Mouse (Mus musculus): ENCODE results near the gene Sgsm3.
"Not testable (repeated sequence)": the region's sequence is repeated elsewhere in the genome, so short reads cannot be mapped to it uniquely, and the experiment has no call there.

The Sgsm3 gene

DNA sequence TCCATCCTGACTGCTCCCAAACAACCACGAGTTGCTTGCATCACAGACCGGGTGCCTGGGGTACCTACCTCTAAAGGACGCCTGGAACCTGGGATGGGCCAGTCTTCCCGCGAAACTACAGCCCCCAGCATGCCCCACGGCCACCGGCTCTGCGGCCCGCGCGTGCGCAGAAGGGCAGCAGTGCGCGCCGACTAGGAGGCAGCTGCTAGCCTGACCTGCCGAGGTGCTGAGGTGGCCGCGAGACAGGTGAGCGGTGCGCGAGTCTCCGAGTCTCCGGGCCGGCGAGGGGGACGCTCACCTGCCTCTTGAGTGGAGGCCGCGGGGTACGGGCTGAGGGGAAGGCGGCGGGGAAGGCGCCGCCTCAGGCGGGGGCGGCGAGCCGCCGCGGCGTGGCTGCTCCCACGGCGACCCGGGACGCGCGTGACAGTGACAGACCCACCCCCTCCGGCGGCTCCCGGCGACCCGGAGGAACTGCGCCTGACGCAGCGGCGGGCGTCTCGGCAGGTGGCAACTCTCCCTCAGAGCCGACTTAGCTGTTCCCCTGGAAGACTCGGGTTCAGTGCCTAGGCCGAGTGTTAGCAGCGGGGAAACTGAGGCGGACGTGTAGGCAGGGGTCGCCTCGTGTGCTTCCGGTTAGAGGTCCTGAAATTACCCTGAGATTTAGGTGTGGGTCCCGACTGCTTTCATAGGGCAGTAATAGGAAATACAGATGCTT, at the start of gene Sgsm3:
Gene Sgsm3, plus strand, starts transcription at position 146 of the 715 bp plus-strand sequence.
- DNase-seq (ENCODE audit: low read depth, low spot score) = peak; percentile 75

DNA sequence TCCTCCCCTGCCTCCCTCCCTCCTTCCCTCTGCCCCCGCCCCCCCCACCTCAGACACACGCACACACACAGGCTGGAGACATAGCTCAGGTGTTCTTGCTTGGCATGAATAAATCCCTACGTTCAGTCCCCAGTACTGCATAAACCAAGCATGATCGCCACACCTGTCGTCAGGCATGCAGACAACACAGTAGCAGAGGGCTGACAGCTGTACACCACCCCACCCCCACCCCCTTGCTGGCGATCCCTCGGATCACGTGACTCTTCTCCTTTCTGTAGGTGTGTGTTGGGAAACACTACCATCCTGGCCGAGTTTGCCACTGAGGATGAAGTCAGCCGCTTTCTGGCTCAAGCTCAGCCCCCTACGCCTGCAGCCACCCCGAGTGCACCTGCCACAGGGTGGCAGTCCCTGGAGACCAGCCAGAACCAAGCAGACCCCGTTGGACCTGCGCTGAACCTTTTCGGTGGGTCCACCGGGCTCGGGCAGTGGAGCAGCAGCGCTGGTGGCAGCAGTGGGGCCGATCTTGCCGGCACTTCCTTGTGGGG, 48.7 kb upstream of the Sgsm3 start:
- no peak for DNase-seq (ENCODE audit: low read depth, low spot score)

- DNase-seq (ENCODE audit: low read depth, low spot score) = no peak
These were observed 47.5 kb upstream of the Sgsm3 start for GRCm38 (mm10) chr15:80930048-80930571.

DNA sequence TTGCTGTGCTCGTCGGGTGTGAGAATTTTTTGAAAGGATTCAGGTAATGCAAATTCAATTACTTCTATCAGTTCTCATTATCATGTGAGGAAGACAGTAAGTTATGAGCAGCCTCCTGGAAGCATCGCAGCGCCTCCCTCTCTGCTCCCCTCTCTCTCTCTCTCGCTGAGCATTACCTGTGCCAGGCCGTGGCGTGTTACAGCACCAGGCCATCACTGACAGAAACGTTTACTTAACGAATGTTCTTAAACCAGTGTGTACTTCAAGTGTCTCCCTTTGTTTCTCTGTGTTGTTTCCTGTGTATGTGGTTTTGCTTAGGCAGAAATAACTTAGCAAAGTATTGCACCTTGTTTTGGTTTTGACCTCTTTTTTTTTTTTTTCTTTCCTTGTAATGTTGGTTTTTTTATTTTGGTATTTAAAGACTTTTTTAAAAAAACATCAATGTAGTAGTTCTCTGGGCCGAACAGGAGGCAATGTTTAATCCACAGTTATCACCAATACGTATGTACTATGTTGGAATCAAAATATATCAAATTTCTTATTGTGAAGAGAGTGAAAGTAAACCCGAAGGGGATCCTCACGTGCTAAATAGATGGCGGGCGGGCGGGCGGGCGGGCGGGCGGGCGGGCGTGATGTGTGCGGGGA, 46.8 kb upstream of the Sgsm3 start:
- not testable (repeated sequence) for DNase-seq (ENCODE audit: low read depth, low spot score)

- DNase-seq (ENCODE audit: low read depth, low spot score) = no peak
These were observed 46.1 kb upstream of the Sgsm3 start for GRCm38 (mm10) chr15:80931345-80931960.

DNA sequence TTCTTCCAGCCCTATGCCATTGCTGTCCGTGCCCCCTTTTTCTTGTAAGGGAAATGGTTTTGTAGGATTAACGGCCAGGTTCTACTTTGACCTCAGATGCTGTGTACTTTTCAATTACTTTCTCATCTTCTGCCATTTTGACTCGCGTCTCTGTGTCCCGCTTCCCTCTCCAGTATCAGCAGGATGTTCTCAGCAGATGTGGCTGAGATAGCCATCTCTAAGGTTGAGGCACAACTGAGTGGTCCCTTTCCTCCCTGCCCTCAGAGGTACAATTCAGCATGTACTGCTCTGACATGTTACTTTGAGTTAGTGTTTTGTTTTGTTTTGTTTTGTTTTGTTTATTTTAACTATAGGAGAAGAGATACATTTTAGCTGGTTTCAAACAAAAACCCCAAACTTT, 42.7 kb upstream of the Sgsm3 start:
- DNase-seq (ENCODE audit: low read depth, low spot score) = no peak

DNA sequence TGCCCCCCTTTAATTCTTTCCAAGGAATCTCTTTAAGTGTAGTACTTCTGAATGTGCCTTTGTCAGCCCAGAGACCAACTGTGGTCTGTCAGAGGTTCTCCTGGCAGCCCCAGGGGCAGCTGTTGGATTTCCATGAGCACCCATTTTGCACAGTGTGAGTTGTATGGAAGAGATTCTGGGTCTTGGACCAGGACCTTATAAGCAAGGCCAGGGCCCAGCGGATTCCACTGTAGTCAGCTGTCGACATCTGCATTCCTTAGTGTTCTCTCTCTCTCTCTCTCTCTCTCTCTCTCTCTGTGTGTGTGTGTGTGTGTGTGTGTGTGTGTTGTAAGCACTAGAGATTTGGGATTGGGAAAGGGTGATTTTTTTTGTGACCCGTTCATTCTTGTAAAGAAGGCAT, 40.9 kb upstream of the Sgsm3 start:
- no peak for DNase-seq (ENCODE audit: low read depth, low spot score)

GRCm38 (mm10) chr15:80938615-80939014, 39.0 kb upstream of the Sgsm3 start:
- DNase-seq (ENCODE audit: low read depth, low spot score) = no peak

DNA sequence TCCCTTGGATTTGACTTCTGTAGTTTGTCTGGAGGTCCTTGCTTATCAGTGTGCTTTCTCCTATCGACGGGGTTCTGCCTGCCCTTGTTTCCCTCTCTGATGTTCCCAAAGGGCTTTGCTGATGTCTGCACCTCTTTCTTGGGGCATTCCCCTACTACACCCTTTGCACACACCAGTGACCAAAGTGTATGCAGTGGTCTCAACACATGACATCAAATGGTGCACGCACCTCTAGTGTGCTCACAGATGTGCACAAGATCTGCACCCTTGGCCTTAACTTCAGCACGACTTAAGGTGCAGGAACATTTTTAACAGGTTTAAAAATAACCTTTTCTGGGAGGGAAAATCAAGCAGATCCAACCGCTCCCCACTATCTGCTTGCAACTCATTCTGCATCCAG, 38.2 kb upstream of the Sgsm3 start:
- no peak for DNase-seq (ENCODE audit: low read depth, low spot score)

GRCm38 (mm10) chr15:80941468-80942040, 36.0 kb upstream of the Sgsm3 start:
- DNase-seq (ENCODE audit: low read depth, low spot score) = no peak

- DNase-seq (ENCODE audit: low read depth, low spot score) = peak; percentile 15
These were observed 31.7 kb upstream of the Sgsm3 start for GRCm38 (mm10) chr15:80945851-80946250.

DNA sequence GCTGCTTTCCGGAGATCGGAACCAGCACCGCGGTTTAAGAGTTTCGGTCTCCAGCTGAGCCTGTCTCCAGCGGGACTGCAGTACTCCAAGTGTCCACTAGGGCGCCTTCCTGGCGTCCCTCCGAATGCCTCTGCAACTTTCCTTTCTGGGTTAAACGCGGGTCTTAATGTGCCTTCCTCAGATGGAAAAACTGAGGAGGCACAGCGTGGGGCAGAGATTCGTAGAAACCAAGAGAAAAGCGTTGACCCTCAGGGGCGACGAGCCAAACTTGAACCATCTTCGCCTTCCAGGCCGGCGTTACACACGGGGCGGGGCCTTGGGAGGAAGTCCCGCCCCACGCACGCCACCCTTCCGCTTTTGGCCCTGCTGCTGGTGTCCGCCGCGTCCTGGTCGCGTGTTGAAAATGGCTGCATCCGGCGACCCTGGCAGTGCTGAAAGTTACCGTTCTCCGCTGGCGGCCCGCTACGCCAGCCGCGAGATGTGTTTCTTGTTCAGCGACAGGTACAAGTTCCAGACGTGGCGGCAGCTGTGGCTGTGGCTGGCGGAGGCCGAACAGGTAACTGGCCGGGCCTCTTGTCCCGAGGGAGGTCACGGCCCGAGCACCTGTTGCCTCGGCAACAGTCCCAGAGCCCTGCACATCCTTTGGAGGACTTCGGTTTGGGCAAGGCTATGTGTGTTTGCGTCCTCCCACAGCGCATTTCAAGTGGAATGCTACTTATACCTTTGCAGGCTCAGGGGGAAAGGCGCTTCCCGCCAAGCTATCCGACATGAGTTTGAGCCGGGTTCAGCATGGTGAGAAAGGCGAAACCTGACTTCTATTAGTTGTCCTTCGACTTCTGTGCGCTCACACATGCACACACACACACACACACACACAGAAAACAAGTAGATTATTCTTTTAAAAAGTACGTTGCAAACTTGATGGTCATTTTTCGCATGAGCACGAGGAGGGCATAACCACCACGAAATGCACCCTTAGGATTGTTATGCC, 29.1 kb upstream of the Sgsm3 start, which contains the start of gene Adsl:
Gene Adsl, plus strand, starts transcription at position 346 of the 991 bp plus-strand sequence.
- DNase-seq (ENCODE audit: low read depth, low spot score) = peak; percentile 77

- no peak for DNase-seq (ENCODE audit: low read depth, low spot score)
These were observed 28.1 kb upstream of the Sgsm3 start for GRCm38 (mm10) chr15:80949431-80949830.

GRCm38 (mm10) chr15:80950055-80950454, 27.5 kb upstream of the Sgsm3 start:
- no peak for DNase-seq (ENCODE audit: low read depth, low spot score)

- no peak for DNase-seq (ENCODE audit: low read depth, low spot score)
These were observed 23.6 kb upstream of the Sgsm3 start for GRCm38 (mm10) chr15:80953971-80954370.

- no peak for DNase-seq (ENCODE audit: low read depth, low spot score)
These were observed 22.7 kb upstream of the Sgsm3 start for GRCm38 (mm10) chr15:80954861-80955260.

DNA sequence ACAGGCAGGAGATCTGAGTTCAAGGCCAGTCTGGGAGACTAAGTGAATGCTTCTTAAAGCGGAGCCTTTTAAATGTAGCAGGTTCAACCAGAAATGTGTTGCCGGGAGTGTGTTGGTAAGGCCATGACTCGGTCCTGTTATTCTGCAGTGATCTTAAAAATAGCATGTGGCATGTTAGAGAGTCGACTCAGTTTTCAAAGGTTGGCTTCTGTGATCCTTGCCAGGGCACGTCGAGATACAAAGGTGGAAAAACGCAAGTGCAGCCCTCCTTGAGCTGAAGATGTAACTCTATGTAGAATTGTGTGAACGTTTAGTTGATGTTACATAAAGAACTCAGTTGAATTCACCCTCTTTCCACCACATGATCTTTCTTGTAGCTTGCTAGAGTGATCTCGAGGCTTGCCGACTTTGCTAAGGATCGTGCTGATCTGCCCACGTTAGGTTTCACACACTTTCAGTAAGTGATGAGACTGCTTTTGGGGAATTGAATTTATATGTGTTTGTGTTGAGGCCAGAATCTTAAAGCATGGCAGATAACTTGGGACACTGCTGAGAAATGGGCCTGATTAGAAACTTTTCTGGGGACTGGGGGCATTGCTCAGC, 21.6 kb upstream of the Sgsm3 start:
- no peak for DNase-seq (ENCODE audit: low read depth, low spot score)

DNA sequence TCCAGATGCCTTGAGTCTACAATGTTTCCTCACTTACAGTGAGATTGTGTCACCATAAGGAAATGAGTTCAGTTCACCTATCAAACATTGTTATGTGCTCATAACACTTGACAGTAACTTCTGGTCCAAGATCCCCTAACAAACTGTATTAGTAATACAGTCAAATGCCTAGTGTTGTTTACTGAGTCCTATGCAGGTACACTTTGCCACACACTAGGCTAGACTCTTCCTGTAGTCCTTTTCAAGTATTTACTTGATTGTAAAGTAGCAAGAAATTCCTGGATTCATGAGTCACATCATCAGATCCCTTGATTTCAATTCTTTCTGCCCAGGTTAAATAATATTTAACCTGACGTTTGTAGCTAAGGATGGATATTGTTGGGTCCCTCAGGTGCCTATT, 8.2 kb upstream of the Sgsm3 start:
- no peak for DNase-seq (ENCODE audit: low read depth, low spot score)

GRCm38 (mm10) chr15:80974311-80974710, 3.3 kb upstream of the Sgsm3 start:
- DNase-seq (ENCODE audit: low read depth, low spot score) = no peak

DNA sequence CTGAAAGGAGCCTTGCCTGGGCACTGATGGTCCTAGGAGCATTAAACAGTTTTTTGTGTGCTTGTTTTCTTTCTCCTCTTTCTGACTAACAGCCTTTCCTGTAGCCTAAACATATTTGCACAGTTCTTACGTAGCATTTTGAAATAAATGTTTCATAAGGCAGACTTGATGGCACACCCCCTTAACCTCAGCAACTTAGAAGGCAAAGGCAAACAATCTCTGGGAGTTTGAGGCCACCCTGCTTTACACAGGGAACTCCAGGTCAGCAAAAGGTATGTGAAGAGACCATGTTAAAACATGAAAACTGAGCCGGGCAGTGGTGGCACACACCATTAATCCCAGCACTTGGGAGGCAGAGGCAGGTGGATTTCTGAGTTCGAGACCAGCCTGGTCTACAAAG, 1.9 kb upstream of the Sgsm3 start:
- DNase-seq (ENCODE audit: low read depth, low spot score) = no peak

All from retina, adult 2 months (tissue).